Mouse (Mus musculus) MEL (cell line): ENCODE data around the gene Smarcc2. TPM values are rescaled to one million over a fixed set of nuclear protein-coding genes. Genes with fewer than 3 reads are reported as not detected.

Experiments
- DNase-seq: peaks from one replicate; pipeline ENCODE4 v3.0.0; 2011; ENCODE audit warnings: low read depth, low spot score
- H3K27ac ChIP-seq: 2 replicates; pipeline ENCODE4 v1.5.1; 2012; ENCODE audit warnings: low read depth, mild to moderate bottlenecking, control low read depth, low read length, moderate library complexity; ENCODE audit not compliant: control insufficient read depth
- H3K27me3 ChIP-seq, 2 experiments: fragments of 150-350 bp in 1 of 2; sonication (generic) in 1 of 2; 2 replicates each; pipeline ENCODE4 v1.6.1; 2012; ENCODE audit warnings: low read length in 2 of 2, mild to moderate bottlenecking in 2 of 2, improper control_type of control experiment in 1 of 2, moderate library complexity in 1 of 2; ENCODE audit not compliant: insufficient read depth in 2 of 2, control insufficient read depth in 1 of 2
- H3K36me3 ChIP-seq, 2 experiments: 2 replicates each; pipeline ENCODE4 v1.6.1; 2012 to 2014; ENCODE audit warnings: low read length in 2 of 2, improper control_type of control experiment in 1 of 2, inconsistent platforms in 1 of 2, mild to moderate bottlenecking in 1 of 2; ENCODE audit not compliant: insufficient read depth in 2 of 2, control insufficient read depth in 1 of 2
- H3K4me1 ChIP-seq, 2 experiments: fragments of 150-350 bp in 1 of 2; sonication (generic) in 1 of 2; 2 replicates each; pipeline ENCODE4 v1.6.1; 2012; ENCODE audit warnings: low read length in 2 of 2, improper control_type of control experiment in 1 of 2, mild to moderate bottlenecking in 1 of 2; ENCODE audit not compliant: insufficient read depth in 2 of 2, control insufficient read depth in 1 of 2
- H3K4me3 ChIP-seq, 2 experiments: fragments of 150-350 bp in 1 of 2; sonication (generic) in 1 of 2; 2 replicates each; pipeline ENCODE4 v1.5.1; 2012; ENCODE audit warnings: low read depth in 2 of 2, low read length in 2 of 2, mild to moderate bottlenecking in 2 of 2, moderate library complexity in 2 of 2, control low read depth in 1 of 2, improper control_type of control experiment in 1 of 2; ENCODE audit not compliant: control insufficient read depth in 1 of 2, insufficient read depth in 1 of 2
- H3K79me2 ChIP-seq: 2 replicates; pipeline ENCODE4 v1.6.1; 2012; ENCODE audit warnings: mild to moderate bottlenecking, low read length, moderate library complexity; ENCODE audit not compliant: control insufficient read depth, poor library complexity, insufficient read depth
- H3K9ac ChIP-seq: 2 replicates; pipeline ENCODE4 v1.6.1; 2012; ENCODE audit warnings: low read depth, mild to moderate bottlenecking, control low read depth, low read length, moderate library complexity; ENCODE audit not compliant: control insufficient read depth, poor library complexity, severe bottlenecking
- H3K9me3 ChIP-seq: fragments of 150-350 bp; sonication (generic); replicated peaks from 2 replicates; pipeline ENCODE4 v1.6.1; 2012; ENCODE audit warnings: mild to moderate bottlenecking, low read length, improper control_type of control experiment, moderate library complexity; ENCODE audit not compliant: insufficient read depth
- BHLHE40 ChIP-seq: IDR thresholded peaks from 2 replicates; pipeline ENCODE4 v1.6.1; 2012; ENCODE audit warnings: low read depth, mild to moderate bottlenecking, inconsistent platforms, low read length, improper control_type of control experiment, borderline replicate concordance
- CHD2 ChIP-seq: IDR thresholded peaks from 2 replicates; pipeline ENCODE4 v1.6.1; 2011; ENCODE audit warnings: low read length, improper control_type of control experiment
- CTCF ChIP-seq, 3 experiments: IDR thresholded peaks in 2 of 3; conservative IDR thresholded peaks in 1 of 3; 2 replicates each; pipeline ENCODE4 v1.5.1; 2011 to 2012; ENCODE audit warnings: low read length in 3 of 3, low read depth in 2 of 3, mild to moderate bottlenecking in 2 of 3, improper control_type of control experiment in 1 of 3, inconsistent platforms in 1 of 3, mixed read lengths in 1 of 3, moderate library complexity in 1 of 3; ENCODE audit not compliant: control insufficient read depth in 1 of 3, insufficient read depth in 1 of 3, poor library complexity in 1 of 3, severe bottlenecking in 1 of 3
- ELF1 ChIP-seq: IDR thresholded peaks from 2 replicates; pipeline ENCODE4 v1.6.1; 2014; ENCODE audit warnings: low read depth, mild to moderate bottlenecking, inconsistent platforms, low read length, improper control_type of control experiment, moderate library complexity
- KAT2A ChIP-seq: conservative IDR thresholded peaks from 2 replicates; pipeline ENCODE4 v1.6.1; 2012; ENCODE audit warnings: low read depth, low read length, improper control_type of control experiment, inconsistent platforms
- MXI1 ChIP-seq: IDR thresholded peaks from 2 replicates; pipeline ENCODE4 v1.6.1; 2011; ENCODE audit warnings: mild to moderate bottlenecking, low read depth, low read length, improper control_type of control experiment
- MYB ChIP-seq: IDR thresholded peaks from 2 replicates; pipeline ENCODE4 v1.6.1; 2011; ENCODE audit warnings: mild to moderate bottlenecking, low read depth, low read length, improper control_type of control experiment
- MYC ChIP-seq: IDR thresholded peaks from 2 replicates; pipeline ENCODE4 v1.6.1; 2011; ENCODE audit warnings: low read depth, mild to moderate bottlenecking, low read length, improper control_type of control experiment, moderate library complexity
- POLR2A ChIP-seq, 2 experiments: IDR thresholded peaks; 2 replicates each; pipeline ENCODE4 v1.6.1; 2011 to 2012; ENCODE audit warnings: low read length in 2 of 2, mild to moderate bottlenecking in 2 of 2, control low read depth in 1 of 2, improper control_type of control experiment in 1 of 2, low read depth in 1 of 2, moderate library complexity in 1 of 2; ENCODE audit not compliant: control insufficient read depth in 1 of 2, insufficient read depth in 1 of 2, poor library complexity in 1 of 2
- RAD21 ChIP-seq: IDR thresholded peaks from 2 replicates; pipeline ENCODE4 v1.6.1; 2011; ENCODE audit warnings: mild to moderate bottlenecking, low read depth, low read length, improper control_type of control experiment
- SIN3A ChIP-seq: IDR thresholded peaks from 2 replicates; pipeline ENCODE4 v1.6.1; 2012; ENCODE audit warnings: low read length, improper control_type of control experiment, inconsistent platforms
- TBP ChIP-seq: IDR thresholded peaks from 2 replicates; pipeline ENCODE4 v1.8.0; 2011; ENCODE audit warnings: low read depth, low read length, improper control_type of control experiment
- USF1 ChIP-seq: IDR thresholded peaks from 2 replicates; pipeline ENCODE4 v1.6.1; 2014; ENCODE audit warnings: low read depth, mild to moderate bottlenecking, inconsistent platforms, low read length, improper control_type of control experiment, moderate library complexity
- ZC3H11A ChIP-seq: IDR thresholded peaks from 2 replicates; pipeline ENCODE4 v1.6.1; 2012; ENCODE audit warnings: low read depth, mild to moderate bottlenecking, inconsistent platforms, low read length, improper control_type of control experiment
- ZKSCAN1 ChIP-seq: IDR thresholded peaks from 2 replicates; pipeline ENCODE4 v1.6.1; 2012; ENCODE audit warnings: low read depth, mild to moderate bottlenecking, inconsistent platforms, low read length, improper control_type of control experiment, moderate library complexity
- ZMIZ1 ChIP-seq: IDR thresholded peaks from 2 replicates; pipeline ENCODE4 v1.6.1; 2012; ENCODE audit warnings: low read depth, mild to moderate bottlenecking, inconsistent platforms, low read length, improper control_type of control experiment, moderate library complexity
- ZNF384 ChIP-seq: IDR thresholded peaks from 2 replicates; pipeline ENCODE4 v1.6.1; 2012; ENCODE audit warnings: low read depth, mild to moderate bottlenecking, inconsistent platforms, low read length, improper control_type of control experiment
- polyA plus RNA-seq, 2 experiments: library from polyadenylated mRNA; stranded (reverse) in 1 of 2; unstranded in 1 of 2; fragments of >175 nt in 1 of 2; fragments of >200 nt in 1 of 2; gene quantifications; 2 replicates each; pipeline versions ENCODE4 v1.2.1 to v1.2.4; 2012; ENCODE audit warnings: low replicate concordance in 2 of 2, low read depth in 1 of 2; ENCODE audit not compliant: insufficient read length in 2 of 2, insufficient read depth in 1 of 2, missing spikeins in 1 of 2
- total RNA-seq: library from RNA; depleted of rRNA; stranded (reverse); fragments of 300-350 nt; gene quantifications from 2 replicates; pipeline ENCODE4 v1.2.3, GENCODE M21; 2012

The Smarcc2 gene
- total and polyA plus RNA-seq, 3 experiments: 24.8 to 226 (median 68.8) TPM

DNA sequence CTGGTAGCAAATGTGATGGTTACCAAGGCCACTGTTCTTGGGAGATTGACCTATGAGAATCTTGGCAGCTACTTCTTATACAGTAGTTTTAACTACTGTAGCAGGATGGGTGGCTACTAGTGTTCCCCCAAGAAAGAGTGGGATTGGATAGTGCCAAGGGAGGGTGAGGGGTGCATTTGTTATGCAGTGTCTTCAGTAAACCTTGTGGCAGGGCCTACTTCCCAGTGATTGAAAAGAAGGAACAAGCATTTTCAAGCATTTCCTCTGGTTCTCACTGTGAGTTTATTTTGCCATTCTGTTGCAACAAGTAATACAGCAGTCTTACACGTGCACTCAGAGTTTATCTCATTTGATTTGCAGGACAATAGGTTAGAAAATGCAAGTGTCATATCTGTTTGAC, 46.5 kb upstream of the Smarcc2 start:
- Histone ChIP-seq H3K4me1 (peaks cover 0 to 8% of the 10 kb centered on the region in 2 experiments; a peak in 2 of 4 replicates), H3K27me3 (no peaks in the 10 kb centered on the region), H3K9me3 (no peaks in the 10 kb centered on the region), H3K9ac (peak overlapping the region; percentile 88), H3K36me3 (peaks cover 2 to 9% of the 10 kb centered on the region in 2 experiments), H3K4me3 (peak overlapping the region; percentile 79 to 91), H3K79me2 (peaks cover 32% of the 10 kb centered on the region), H3K27ac (0 out of 2 replicates have a peak overlapping the region, but pooled peaks have one; percentile 9)
- TF ChIP-seq MYC: 0 out of 2 replicates have a peak, but pooled peaks have one; percentile 36
- TF ChIP-seq MXI1: peak; percentile 74; the same call in 1 of the 2 replicates
- TF ChIP-seq BHLHE40: peak; percentile 49; the same call in 1 of the 2 replicates
- no peak for TF ChIP-seq ZNF384
- TF ChIP-seq POLR2A (IDR thresholded peaks at IDR 0.05; ENCODE audit: control insufficient read depth in 1 of 2, insufficient read depth in 1 of 2, low read depth in 1 of 2, low read length in 2 of 2, poor library complexity in 1 of 2): no peak
- TF ChIP-seq SIN3A: peak; percentile 28
- TF ChIP-seq ZMIZ1: no peak
- DNase-seq: peak; percentile 51

DNA sequence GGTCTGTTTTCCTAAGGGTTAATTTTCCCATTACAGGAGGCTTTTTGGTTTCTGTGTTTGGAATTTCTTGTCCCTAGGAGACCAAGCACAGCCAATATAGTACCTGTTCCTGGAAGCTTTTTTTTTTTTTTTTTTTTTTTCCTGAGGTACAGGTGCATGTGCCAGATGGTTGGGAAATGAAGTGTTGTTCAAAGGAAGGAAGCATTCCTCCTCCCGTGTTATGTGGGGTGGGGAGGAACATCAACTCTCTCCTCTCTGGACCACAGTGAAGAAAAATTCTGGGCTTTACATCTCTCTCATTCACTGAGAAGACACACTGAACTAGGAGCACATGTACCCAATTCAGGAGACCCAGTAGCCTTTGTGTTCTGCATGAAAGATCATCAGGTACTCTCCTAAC, 46.0 kb upstream of the Smarcc2 start:
- DNase-seq: no peak
- H3K79me2 ChIP-seq: peaks cover 32% of the 10 kb centered on the region
- no peaks in the 10 kb centered on the region for H3K9me3 ChIP-seq
- H3K4me1 ChIP-seq: peaks cover 0 to 8% of the 10 kb centered on the region in 2 experiments; a peak in 2 of 4 replicates
- no peak overlapping the region for H3K9ac ChIP-seq
- no peak overlapping the region for H3K27ac ChIP-seq
- peaks cover 2 to 9% of the 10 kb centered on the region in 2 experiments for H3K36me3 ChIP-seq
- no peaks in the 10 kb centered on the region for H3K27me3 ChIP-seq
- no peak for TF ChIP-seq CTCF (IDR thresholded peaks at IDR 0.05 in 2 of 3, conservative IDR thresholded peaks at IDR 0.05 in 1 of 3; ENCODE audit: control insufficient read depth in 1 of 3, insufficient read depth in 1 of 3, low read depth in 2 of 3, low read length in 3 of 3, poor library complexity in 1 of 3, severe bottlenecking in 1 of 3)
- no peak for TF ChIP-seq ZC3H11A
- TF ChIP-seq CHD2: no peak
- no peak for TF ChIP-seq KAT2A
- no peak for TF ChIP-seq MYB
- TF ChIP-seq ZMIZ1: no peak
- TF ChIP-seq ZKSCAN1: no peak
- TF ChIP-seq ELF1: no peak
- H3K4me3 ChIP-seq: no peak overlapping the region

DNA sequence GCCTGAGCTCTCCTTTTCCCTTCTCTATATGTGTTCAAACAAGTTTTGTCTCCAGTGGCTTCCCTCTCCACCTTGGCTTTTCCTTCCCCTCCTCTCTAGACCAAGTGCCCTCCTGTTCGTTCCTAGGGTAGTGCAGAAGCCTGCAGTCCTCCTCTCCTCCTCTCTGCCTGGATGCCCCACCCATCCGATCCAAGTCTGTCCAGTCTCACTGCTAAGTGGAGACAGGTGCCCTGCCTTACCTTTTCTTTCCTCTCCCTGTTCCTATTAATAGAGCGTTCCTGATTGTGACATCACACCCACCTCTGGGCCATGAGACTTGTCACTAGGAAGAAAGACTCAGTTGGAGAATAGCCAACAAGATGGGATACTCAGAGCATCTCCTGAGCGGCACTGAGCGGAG, 44.2 kb upstream of the Smarcc2 start:
- TF ChIP-seq TBP: no peak
- no peak for TF ChIP-seq RAD21
- no peak for TF ChIP-seq USF1
- peaks cover 24% of the 10 kb centered on the region for H3K79me2 ChIP-seq

More for the DNA sequence above, 44.2 kb upstream of the Smarcc2 start:
- Histone ChIP-seq H3K9me3 (no peaks in the 10 kb centered on the region), H3K4me3 (no peak overlapping the region), H3K27ac (no peak overlapping the region), H3K9ac (no peak overlapping the region), H3K36me3 (peaks cover 5 to 6% of the 10 kb centered on the region in 2 experiments), H3K4me1 (no peaks in the 10 kb centered on the region; a peak in 1 of 4 replicates), H3K27me3 (no peaks in the 10 kb centered on the region)
- DNase-seq: no peak
